Mouse (Mus musculus) CH12.LX (cell line): ENCODE measurements around the gene Nabp1.
A peak's percentile ranks its signal among the peaks of the same experiment; 100 is the strongest.

Experiments used
- CHD1 ChIP-seq: IDR thresholded peaks from 2 replicates; pipeline ENCODE4 v1.6.1; 2012; ENCODE audit warnings: low read depth, low read length, improper control_type of control experiment, inconsistent platforms
- CTCF ChIP-seq, 2 experiments: IDR thresholded peaks in 1 of 2; conservative IDR thresholded peaks in 1 of 2; 2 replicates each; pipeline ENCODE4 v1.5.1; 2011 to 2012; ENCODE audit warnings: low read depth in 2 of 2, low read length in 2 of 2, improper control_type of control experiment in 1 of 2, inconsistent platforms in 1 of 2, mild to moderate bottlenecking in 1 of 2, moderate library complexity in 1 of 2
- E2F4 ChIP-seq: IDR thresholded peaks from 2 replicates; pipeline ENCODE4 v1.6.1; 2011; ENCODE audit warnings: low read depth, low read length, improper control_type of control experiment; ENCODE audit not compliant: insufficient replicate concordance
- EP300 ChIP-seq: IDR thresholded peaks from 2 replicates; pipeline ENCODE4 v1.6.1; 2011; ENCODE audit warnings: low read length, improper control_type of control experiment
- KAT2A ChIP-seq: IDR thresholded peaks from 2 replicates; pipeline ENCODE4 v1.6.1; 2012; ENCODE audit warnings: low read length, improper control_type of control experiment, inconsistent platforms; ENCODE audit not compliant: insufficient replicate concordance
- MXI1 ChIP-seq: IDR thresholded peaks from 2 replicates; pipeline ENCODE4 v1.6.1; 2011; ENCODE audit warnings: mild to moderate bottlenecking, low read depth, low read length, improper control_type of control experiment
- POLR2A ChIP-seq: IDR thresholded peaks from 2 replicates; pipeline ENCODE4 v1.6.1; 2011; ENCODE audit warnings: low read depth, mild to moderate bottlenecking, improper control_type of control experiment, low read length

GRCm38 (mm10) chr1:51458731-51459450, 19.3 kb downstream of the Nabp1 start:
- TF ChIP-seq E2F4, result no peak
- TF ChIP-seq POLR2A, result no peak
- peak; percentile 57; the same call in 1 of the 2 replicates for TF ChIP-seq MXI1
- TF ChIP-seq EP300, result no peak
- no peak for TF ChIP-seq KAT2A
- TF ChIP-seq CHD1, result no peak
- TF ChIP-seq CTCF (conservative IDR thresholded peaks at IDR 0.05 in 1 of 2, IDR thresholded peaks at IDR 0.05 in 1 of 2; ENCODE audit: low read depth in 2 of 2, low read length in 2 of 2), result peak; percentile 85 to 91
